Mouse (Mus musculus) MEL (cell line): ENCODE data around the gene Nek9. TPM values are rescaled to one million over a fixed set of nuclear protein-coding genes. Genes with fewer than 3 reads are reported as not detected.

Experiments used
- DNase-seq: peaks from one replicate; pipeline ENCODE4 v3.0.0; 2011; ENCODE audit warnings: low read depth, low spot score
- H3K27ac ChIP-seq: 2 replicates; pipeline ENCODE4 v1.5.1; 2012; ENCODE audit warnings: low read depth, mild to moderate bottlenecking, control low read depth, low read length, moderate library complexity; ENCODE audit not compliant: control insufficient read depth
- H3K27me3 ChIP-seq, 2 experiments: fragments of 150-350 bp in 1 of 2; sonication (generic) in 1 of 2; 2 replicates each; pipeline ENCODE4 v1.6.1; 2012; ENCODE audit warnings: low read length in 2 of 2, mild to moderate bottlenecking in 2 of 2, improper control_type of control experiment in 1 of 2, moderate library complexity in 1 of 2; ENCODE audit not compliant: insufficient read depth in 2 of 2, control insufficient read depth in 1 of 2
- H3K36me3 ChIP-seq, 2 experiments: 2 replicates each; pipeline ENCODE4 v1.6.1; 2012 to 2014; ENCODE audit warnings: low read length in 2 of 2, improper control_type of control experiment in 1 of 2, inconsistent platforms in 1 of 2, mild to moderate bottlenecking in 1 of 2; ENCODE audit not compliant: insufficient read depth in 2 of 2, control insufficient read depth in 1 of 2
- H3K4me1 ChIP-seq, 2 experiments: fragments of 150-350 bp in 1 of 2; sonication (generic) in 1 of 2; 2 replicates each; pipeline ENCODE4 v1.6.1; 2012; ENCODE audit warnings: low read length in 2 of 2, improper control_type of control experiment in 1 of 2, mild to moderate bottlenecking in 1 of 2; ENCODE audit not compliant: insufficient read depth in 2 of 2, control insufficient read depth in 1 of 2
- H3K4me3 ChIP-seq, 2 experiments: fragments of 150-350 bp in 1 of 2; sonication (generic) in 1 of 2; 2 replicates each; pipeline ENCODE4 v1.5.1; 2012; ENCODE audit warnings: low read depth in 2 of 2, low read length in 2 of 2, mild to moderate bottlenecking in 2 of 2, moderate library complexity in 2 of 2, control low read depth in 1 of 2, improper control_type of control experiment in 1 of 2; ENCODE audit not compliant: control insufficient read depth in 1 of 2, insufficient read depth in 1 of 2
- H3K79me2 ChIP-seq: 2 replicates; pipeline ENCODE4 v1.6.1; 2012; ENCODE audit warnings: mild to moderate bottlenecking, low read length, moderate library complexity; ENCODE audit not compliant: control insufficient read depth, poor library complexity, insufficient read depth
- H3K9ac ChIP-seq: 2 replicates; pipeline ENCODE4 v1.6.1; 2012; ENCODE audit warnings: low read depth, mild to moderate bottlenecking, control low read depth, low read length, moderate library complexity; ENCODE audit not compliant: control insufficient read depth, poor library complexity, severe bottlenecking
- H3K9me3 ChIP-seq: fragments of 150-350 bp; sonication (generic); replicated peaks from 2 replicates; pipeline ENCODE4 v1.6.1; 2012; ENCODE audit warnings: mild to moderate bottlenecking, low read length, improper control_type of control experiment, moderate library complexity; ENCODE audit not compliant: insufficient read depth
- BHLHE40 ChIP-seq: IDR thresholded peaks from 2 replicates; pipeline ENCODE4 v1.6.1; 2012; ENCODE audit warnings: low read depth, mild to moderate bottlenecking, inconsistent platforms, low read length, improper control_type of control experiment, borderline replicate concordance
- CHD1 ChIP-seq: IDR thresholded peaks from 2 replicates; pipeline ENCODE4 v1.6.1; 2012; ENCODE audit warnings: low read depth, mild to moderate bottlenecking, inconsistent platforms, low read length, improper control_type of control experiment
- CHD2 ChIP-seq: IDR thresholded peaks from 2 replicates; pipeline ENCODE4 v1.6.1; 2011; ENCODE audit warnings: low read length, improper control_type of control experiment
- CTCF ChIP-seq, 3 experiments: IDR thresholded peaks in 2 of 3; conservative IDR thresholded peaks in 1 of 3; 2 replicates each; pipeline ENCODE4 v1.5.1; 2011 to 2012; ENCODE audit warnings: low read length in 3 of 3, low read depth in 2 of 3, mild to moderate bottlenecking in 2 of 3, improper control_type of control experiment in 1 of 3, inconsistent platforms in 1 of 3, mixed read lengths in 1 of 3, moderate library complexity in 1 of 3; ENCODE audit not compliant: control insufficient read depth in 1 of 3, insufficient read depth in 1 of 3, poor library complexity in 1 of 3, severe bottlenecking in 1 of 3
- E2F4 ChIP-seq: IDR thresholded peaks from 2 replicates; pipeline ENCODE4 v1.6.1; 2011; ENCODE audit warnings: low read depth, low read length, improper control_type of control experiment, borderline replicate concordance
- ELF1 ChIP-seq: IDR thresholded peaks from 2 replicates; pipeline ENCODE4 v1.6.1; 2014; ENCODE audit warnings: low read depth, mild to moderate bottlenecking, inconsistent platforms, low read length, improper control_type of control experiment, moderate library complexity
- EP300 ChIP-seq, 2 experiments: IDR thresholded peaks; 2 replicates each; pipeline ENCODE4 v1.6.1; 2011; ENCODE audit warnings: improper control_type of control experiment in 2 of 2, low read length in 2 of 2, low read depth in 1 of 2, mild to moderate bottlenecking in 1 of 2
- GABPA ChIP-seq: IDR thresholded peaks from 2 replicates; pipeline ENCODE4 v1.6.1; 2012; ENCODE audit warnings: low read depth, mild to moderate bottlenecking, inconsistent platforms, low read length, improper control_type of control experiment, moderate library complexity
- GATA1 ChIP-seq: IDR thresholded peaks from 2 replicates; pipeline ENCODE4 v1.6.1; 2011; ENCODE audit warnings: low read depth, low read length, improper control_type of control experiment
- HCFC1 ChIP-seq: IDR thresholded peaks from 2 replicates; pipeline ENCODE4 v1.6.1; 2012; ENCODE audit warnings: low read depth, mild to moderate bottlenecking, inconsistent platforms, low read length, improper control_type of control experiment, moderate library complexity
- JUND ChIP-seq: IDR thresholded peaks from 2 replicates; pipeline ENCODE4 v1.6.1; 2011; ENCODE audit warnings: low read depth, mild to moderate bottlenecking, improper control_type of control experiment, low read length
- KAT2A ChIP-seq: conservative IDR thresholded peaks from 2 replicates; pipeline ENCODE4 v1.6.1; 2012; ENCODE audit warnings: low read depth, low read length, improper control_type of control experiment, inconsistent platforms
- MAFK ChIP-seq: IDR thresholded peaks from 2 replicates; pipeline ENCODE4 v1.6.1; 2011; ENCODE audit warnings: low read depth, mild to moderate bottlenecking, low read length, improper control_type of control experiment, borderline replicate concordance
- MAX ChIP-seq: IDR thresholded peaks from 2 replicates; pipeline ENCODE4 v1.6.1; 2011; ENCODE audit warnings: low read length, improper control_type of control experiment
- MAZ ChIP-seq: IDR thresholded peaks from 2 replicates; pipeline ENCODE4 v1.6.1; 2012; ENCODE audit warnings: low read depth, mild to moderate bottlenecking, inconsistent platforms, low read length, improper control_type of control experiment
- MEF2A ChIP-seq: IDR thresholded peaks from 2 replicates; pipeline ENCODE4 v1.6.1; 2014; ENCODE audit warnings: low read depth, mild to moderate bottlenecking, inconsistent platforms, low read length, improper control_type of control experiment; ENCODE audit not compliant: poor library complexity, insufficient replicate concordance, severe bottlenecking; ENCODE audit errors: extremely low read depth
- MXI1 ChIP-seq: IDR thresholded peaks from 2 replicates; pipeline ENCODE4 v1.6.1; 2011; ENCODE audit warnings: mild to moderate bottlenecking, low read depth, low read length, improper control_type of control experiment
- MYC ChIP-seq: IDR thresholded peaks from 2 replicates; pipeline ENCODE4 v1.6.1; 2011; ENCODE audit warnings: low read depth, mild to moderate bottlenecking, low read length, improper control_type of control experiment, moderate library complexity
- NELFE ChIP-seq: IDR thresholded peaks from 2 replicates; pipeline ENCODE4 v1.6.1; 2011; ENCODE audit warnings: low read depth, low read length, improper control_type of control experiment
- NRF1 ChIP-seq: IDR thresholded peaks from 2 replicates; pipeline ENCODE4 v1.6.1; 2014; ENCODE audit warnings: low read depth, mild to moderate bottlenecking, inconsistent platforms, low read length, improper control_type of control experiment, moderate library complexity; ENCODE audit not compliant: poor library complexity, insufficient read depth, severe bottlenecking
- POLR2A ChIP-seq, 2 experiments: IDR thresholded peaks; 2 replicates each; pipeline ENCODE4 v1.6.1; 2011 to 2012; ENCODE audit warnings: low read length in 2 of 2, mild to moderate bottlenecking in 2 of 2, control low read depth in 1 of 2, improper control_type of control experiment in 1 of 2, low read depth in 1 of 2, moderate library complexity in 1 of 2; ENCODE audit not compliant: control insufficient read depth in 1 of 2, insufficient read depth in 1 of 2, poor library complexity in 1 of 2
- POLR2AphosphoS2 ChIP-seq: IDR thresholded peaks from 2 replicates; pipeline ENCODE4 v1.6.1; 2011; ENCODE audit warnings: low read length, improper control_type of control experiment
- POLR2AphosphoS5 ChIP-seq: IDR thresholded peaks from 2 replicates; pipeline ENCODE4 v1.6.1; 2012; ENCODE audit warnings: low read depth, borderline replicate concordance, mild to moderate bottlenecking, inconsistent platforms, low read length, moderate library complexity, mixed read lengths
- RAD21 ChIP-seq: IDR thresholded peaks from 2 replicates; pipeline ENCODE4 v1.6.1; 2011; ENCODE audit warnings: mild to moderate bottlenecking, low read depth, low read length, improper control_type of control experiment
- RCOR1 ChIP-seq: IDR thresholded peaks from 2 replicates; pipeline ENCODE4 v1.6.1; 2012; ENCODE audit warnings: low read depth, mild to moderate bottlenecking, inconsistent platforms, low read length, improper control_type of control experiment
- SIN3A ChIP-seq: IDR thresholded peaks from 2 replicates; pipeline ENCODE4 v1.6.1; 2012; ENCODE audit warnings: low read length, improper control_type of control experiment, inconsistent platforms
- SMC3 ChIP-seq: IDR thresholded peaks from 2 replicates; pipeline ENCODE4 v1.6.1; 2011; ENCODE audit warnings: low read depth, low read length, improper control_type of control experiment
- TBP ChIP-seq: IDR thresholded peaks from 2 replicates; pipeline ENCODE4 v1.8.0; 2011; ENCODE audit warnings: low read depth, low read length, improper control_type of control experiment
- TCF12 ChIP-seq: IDR thresholded peaks from 2 replicates; pipeline ENCODE4 v1.6.1; 2014; ENCODE audit warnings: low read depth, mild to moderate bottlenecking, inconsistent platforms, low read length, improper control_type of control experiment, moderate library complexity
- UBTF ChIP-seq: IDR thresholded peaks from 2 replicates; pipeline ENCODE4 v1.6.1; 2012; ENCODE audit warnings: low read depth, mild to moderate bottlenecking, inconsistent platforms, low read length, improper control_type of control experiment, moderate library complexity, borderline replicate concordance; ENCODE audit not compliant: insufficient read depth
- USF1 ChIP-seq: IDR thresholded peaks from 2 replicates; pipeline ENCODE4 v1.6.1; 2014; ENCODE audit warnings: low read depth, mild to moderate bottlenecking, inconsistent platforms, low read length, improper control_type of control experiment, moderate library complexity
- USF2 ChIP-seq, 2 experiments: IDR thresholded peaks; 2 replicates each; pipeline ENCODE4 v1.6.1; 2011 to 2012; ENCODE audit warnings: improper control_type of control experiment in 2 of 2, low read length in 2 of 2, borderline replicate concordance in 1 of 2, inconsistent platforms in 1 of 2, low read depth in 1 of 2, mild to moderate bottlenecking in 1 of 2; ENCODE audit not compliant: insufficient read depth in 1 of 2
- ZC3H11A ChIP-seq: IDR thresholded peaks from 2 replicates; pipeline ENCODE4 v1.6.1; 2012; ENCODE audit warnings: low read depth, mild to moderate bottlenecking, inconsistent platforms, low read length, improper control_type of control experiment
- ZKSCAN1 ChIP-seq: IDR thresholded peaks from 2 replicates; pipeline ENCODE4 v1.6.1; 2012; ENCODE audit warnings: low read depth, mild to moderate bottlenecking, inconsistent platforms, low read length, improper control_type of control experiment, moderate library complexity
- ZMIZ1 ChIP-seq: IDR thresholded peaks from 2 replicates; pipeline ENCODE4 v1.6.1; 2012; ENCODE audit warnings: low read depth, mild to moderate bottlenecking, inconsistent platforms, low read length, improper control_type of control experiment, moderate library complexity
- polyA plus RNA-seq, 2 experiments: library from polyadenylated mRNA; stranded (reverse) in 1 of 2; unstranded in 1 of 2; fragments of >175 nt in 1 of 2; fragments of >200 nt in 1 of 2; gene quantifications; 2 replicates each; pipeline versions ENCODE4 v1.2.1 to v1.2.4; 2012; ENCODE audit warnings: low replicate concordance in 2 of 2, low read depth in 1 of 2; ENCODE audit not compliant: insufficient read length in 2 of 2, insufficient read depth in 1 of 2, missing spikeins in 1 of 2
- total RNA-seq: library from RNA; depleted of rRNA; stranded (reverse); fragments of 300-350 nt; gene quantifications from 2 replicates; pipeline ENCODE4 v1.2.3, GENCODE M21; 2012

The Nek9 gene
- total and polyA plus RNA-seq, 3 experiments, result 23.4 to 32.2 TPM; not detected in 1

GRCm38 (mm10) chr12:85374561-85375272, 35.6 kb upstream of the Nek9 start, which contains the start of gene Tmed10:
Tmed10 (minus strand) TSS chr12:85374847.
- Histone ChIP-seq H3K36me3 (peaks cover 0 to 16% of the 10 kb centered on the region in 2 experiments; a peak in 2 of 4 replicates), H3K27me3 (no peaks in the 10 kb centered on the region), H3K9me3 (no peaks in the 10 kb centered on the region)
- DNase-seq, result peak; percentile 97
- TF ChIP-seq NELFE (peak; percentile 78), USF2 (IDR thresholded peaks at IDR 0.05; ENCODE audit: borderline replicate concordance in 1 of 2, insufficient read depth in 1 of 2, low read depth in 1 of 2, low read length in 2 of 2) (peak; percentile 45 to 84; a peak in 3 of 4 replicates), USF1 (peak; percentile 95), MYC (peak; percentile 96), CTCF (IDR thresholded peaks at IDR 0.05 in 2 of 3, conservative IDR thresholded peaks at IDR 0.05 in 1 of 3; ENCODE audit: control insufficient read depth in 1 of 3, insufficient read depth in 1 of 3, low read depth in 2 of 3, low read length in 3 of 3, poor library complexity in 1 of 3, severe bottlenecking in 1 of 3) (no peak), ZKSCAN1 (no peak), GABPA (no peak), CHD1 (no peak), RAD21 (no peak), POLR2A (IDR thresholded peaks at IDR 0.05; ENCODE audit: control insufficient read depth in 1 of 2, insufficient read depth in 1 of 2, low read depth in 1 of 2, low read length in 2 of 2, poor library complexity in 1 of 2) (peak; percentile 34 to 83), MAZ (peak; percentile 84), BHLHE40 (no peak; the same call in 1 of the 2 replicates), MAX (peak; percentile 61; the same call in 1 of the 2 replicates), E2F4 (no peak; the same call in 1 of the 2 replicates), UBTF (no peak), ELF1 (peak; percentile 58; the same call in 1 of the 2 replicates), POLR2AphosphoS2 (peak; percentile 47), TBP (peak; percentile 79), RCOR1 (no peak; the same call in 1 of the 2 replicates), MAFK (no peak), HCFC1 (peak; percentile 90), JUND (no peak), ZMIZ1 (peak; percentile 67), MEF2A (no peak), TCF12 (0 out of 2 replicates have a peak, but pooled peaks have one; percentile 35), EP300 (IDR thresholded peaks at IDR 0.05; ENCODE audit: low read depth in 1 of 2, low read length in 2 of 2) (no peak), CHD2 (peak; percentile 75), NRF1 (0 out of 2 replicates have a peak, but pooled peaks have one; percentile 30), ZC3H11A (no peak), KAT2A (peak; percentile 91), POLR2AphosphoS5 (no peak), SMC3 (no peak), MXI1 (0 out of 2 replicates have a peak, but pooled peaks have one; percentile 50), GATA1 (no peak), SIN3A (peak; percentile 87)
- TF ChIP-seq, all 39 proteins: peak for 18
- Histone ChIP-seq H3K79me2 (peaks cover 44% of the 10 kb centered on the region), H3K9ac (peak within 1 kb of the TSS; percentile 92), H3K27ac (peak within 1 kb of the TSS; percentile 68), H3K4me3 (peak within 1 kb of the TSS; percentile 71 to 80), H3K4me1 (peaks cover 2 to 19% of the 10 kb centered on the region in 2 experiments; a peak in 3 of 4 replicates)
